Mouse (Mus musculus) megakaryocyte, embryonic 14.5 days (primary cell): ENCODE results near the gene Lrrc41. TPM values are rescaled to one million over a fixed set of nuclear protein-coding genes. Genes with fewer than 3 reads are reported as not detected.

Source experiments
- H3K27me3 ChIP-seq: replicated peaks from 2 replicates; pipeline ENCODE3; 2012; ENCODE audit warnings: inconsistent platforms
- H3K36me3 ChIP-seq: replicated peaks from 2 replicates; pipeline ENCODE3; 2012; ENCODE audit warnings: low read length, inconsistent platforms, mixed read lengths
- H3K4me1 ChIP-seq: 2 replicates; pipeline ENCODE4 v1.6.1; 2012; ENCODE audit warnings: inconsistent platforms
- H3K4me3 ChIP-seq: replicated peaks from 2 replicates; pipeline ENCODE3; 2012; ENCODE audit warnings: moderate library complexity, mild to moderate bottlenecking, inconsistent platforms
- H3K9me3 ChIP-seq: 2 replicates; pipeline ENCODE4 v1.6.1; 2012; ENCODE audit warnings: inconsistent platforms
- FLI1 ChIP-seq: IDR thresholded peaks from 2 replicates; pipeline ENCODE4 v1.6.1; 2012; ENCODE audit warnings: low read length, inconsistent platforms, mixed read lengths
- GATA1 ChIP-seq: IDR thresholded peaks from 3 replicates; pipeline ENCODE4 v1.6.1; 2012; ENCODE audit warnings: mixed read lengths, low read length, inconsistent platforms, borderline replicate concordance
- polyA plus RNA-seq: library from polyadenylated mRNA; stranded (reverse); fragments of >175 nt; gene quantifications from 2 replicates; pipeline ENCODE4 v1.2.3, GENCODE M21; 2012; ENCODE audit warnings: low replicate concordance; ENCODE audit not compliant: insufficient read depth

Gene Lrrc41
- polyA plus RNA-seq, 1 experiment = 13.4 TPM

DNA sequence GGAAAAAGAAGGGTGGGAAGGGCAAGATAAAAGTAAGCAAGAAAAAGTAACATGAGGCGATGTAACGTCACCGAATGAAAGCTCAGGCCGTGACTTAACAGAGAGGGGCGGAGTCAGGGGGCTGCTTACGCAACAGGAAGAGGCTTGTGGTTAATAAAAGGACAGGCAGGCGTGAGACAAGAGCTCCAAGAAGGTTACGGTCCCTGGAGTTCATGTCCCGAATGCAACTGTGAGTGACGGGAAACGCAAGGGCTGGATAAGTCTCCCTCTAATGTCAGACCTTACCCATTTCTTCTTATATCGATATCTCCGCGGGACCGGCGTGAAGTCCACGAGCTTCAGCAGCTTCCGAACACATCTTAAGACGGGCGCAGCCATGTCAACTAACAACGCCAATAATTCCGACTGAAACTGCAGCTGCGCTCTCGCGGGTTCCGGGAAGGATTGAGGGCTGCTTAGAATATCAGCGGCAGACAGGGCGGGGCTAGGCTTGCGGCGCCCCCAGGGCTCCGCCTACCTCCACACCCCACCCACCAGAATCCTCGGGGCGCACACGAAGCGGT lies 21.6 kb upstream of the Lrrc41 start, which contains the start of gene Nsun4:
Gene Nsun4 (minus strand): TSS at position 478 of the 563 bp plus-strand sequence.
- no peaks in the 10 kb centered on the region for H3K27me3 ChIP-seq
- peak within 1 kb of the TSS; percentile 94 for H3K4me3 ChIP-seq
- peaks cover 27% of the 10 kb centered on the region for H3K36me3 ChIP-seq
- H3K4me1 ChIP-seq = peaks cover 37% of the 10 kb centered on the region
- TF ChIP-seq FLI1 (no peak), GATA1 (no peak)
- H3K9me3 ChIP-seq = no peaks in the 10 kb centered on the region

- no peaks in the 10 kb centered on the region for H3K36me3 ChIP-seq
- H3K4me1 ChIP-seq = peaks cover 15% of the 10 kb centered on the region
- no peaks in the 10 kb centered on the region for H3K27me3 ChIP-seq
- no peak overlapping the region for H3K4me3 ChIP-seq
- no peak for TF ChIP-seq FLI1
- H3K9me3 ChIP-seq = no peaks in the 10 kb centered on the region
Measured at GRCm38 (mm10) chr4:116057559-116057958, 17.5 kb upstream of the Lrrc41 start.

DNA sequence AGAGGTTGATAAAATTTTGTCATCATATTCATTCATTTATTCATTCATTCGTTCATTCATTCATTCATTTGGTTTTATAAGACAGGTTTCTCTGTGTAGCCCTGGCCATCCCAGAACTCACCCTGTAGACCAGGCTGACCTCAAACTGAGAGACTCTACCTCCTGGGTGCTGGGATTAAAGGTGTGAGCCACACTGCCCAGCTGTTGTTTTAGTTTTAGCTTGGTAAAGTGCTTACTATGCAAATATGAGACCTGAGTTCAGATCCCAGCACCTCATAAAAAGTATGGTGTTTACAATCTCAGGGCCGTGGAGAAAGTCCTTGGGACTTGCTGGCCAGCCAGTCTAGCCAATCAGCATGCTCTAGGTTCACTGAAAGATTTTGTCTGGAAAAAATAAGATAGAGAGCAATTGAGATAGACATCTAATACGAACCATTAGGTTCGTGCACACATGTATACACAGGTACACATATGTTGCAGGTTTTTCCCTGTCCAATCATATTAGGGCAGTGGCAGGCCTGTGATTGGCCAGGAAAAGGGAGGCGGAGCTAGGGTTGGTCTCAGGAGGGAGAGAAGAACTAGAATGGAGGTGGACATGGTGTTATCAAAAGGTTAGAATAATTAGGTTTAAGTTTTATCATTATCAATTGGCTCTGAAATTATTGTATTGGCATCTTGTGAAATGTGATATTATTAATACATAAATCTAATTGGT lies 15.9 kb upstream of the Lrrc41 start:
- Histone ChIP-seq H3K4me3 (no peak overlapping the region), H3K36me3 (no peaks in the 10 kb centered on the region), H3K4me1 (peaks cover 7% of the 10 kb centered on the region), H3K9me3 (no peaks in the 10 kb centered on the region), H3K27me3 (no peaks in the 10 kb centered on the region)
- no peak for TF ChIP-seq FLI1
- no peak for TF ChIP-seq GATA1

- TF ChIP-seq GATA1 (no peak), FLI1 (no peak)
- Histone ChIP-seq H3K4me1 (peaks cover 3% of the 10 kb centered on the region; the same call in 1 of the 2 replicates), H3K27me3 (no peaks in the 10 kb centered on the region), H3K9me3 (no peaks in the 10 kb centered on the region), H3K36me3 (peaks cover 38% of the 10 kb centered on the region), H3K4me3 (no peak overlapping the region)
Measured at GRCm38 (mm10) chr4:116063855-116064254, 11.2 kb upstream of the Lrrc41 start.

- no peak overlapping the region for H3K4me3 ChIP-seq
- TF ChIP-seq GATA1 (no peak), FLI1 (no peak)
- H3K36me3 ChIP-seq = peaks cover 64% of the 10 kb centered on the region
- H3K4me1 ChIP-seq = peaks cover 22% of the 10 kb centered on the region
- no peaks in the 10 kb centered on the region for H3K9me3 ChIP-seq
- no peaks in the 10 kb centered on the region for H3K27me3 ChIP-seq
Measured at GRCm38 (mm10) chr4:116070116-116070515, 5.0 kb upstream of the Lrrc41 start.

- no peaks in the 10 kb centered on the region for H3K9me3 ChIP-seq
- H3K4me3 ChIP-seq = peak overlapping the region; percentile 64
- TF ChIP-seq GATA1 (no peak), FLI1 (no peak)
- H3K27me3 ChIP-seq = no peaks in the 10 kb centered on the region
- H3K36me3 ChIP-seq = peaks cover 37% of the 10 kb centered on the region
- H3K4me1 ChIP-seq = peaks cover 38% of the 10 kb centered on the region
Measured at GRCm38 (mm10) chr4:116073146-116073545, 1.9 kb upstream of the Lrrc41 start.

GRCm38 (mm10) chr4:116074145-116074675 lies 859 bp upstream of the Lrrc41 start:
- Histone ChIP-seq H3K27me3 (no peaks in the 10 kb centered on the region), H3K4me3 (peak overlapping the region; percentile 95), H3K36me3 (peaks cover 29% of the 10 kb centered on the region), H3K9me3 (no peaks in the 10 kb centered on the region), H3K4me1 (peaks cover 49% of the 10 kb centered on the region)
- no peak for TF ChIP-seq GATA1
- no peak for TF ChIP-seq FLI1

- Histone ChIP-seq H3K4me1 (peaks cover 54% of the 10 kb centered on the region), H3K36me3 (peaks cover 26% of the 10 kb centered on the region), H3K27me3 (no peaks in the 10 kb centered on the region), H3K9me3 (no peaks in the 10 kb centered on the region), H3K4me3 (peak overlapping the region; percentile 95)
- no peak for TF ChIP-seq GATA1
- TF ChIP-seq FLI1 = no peak
Measured at GRCm38 (mm10) chr4:116075631-116076368, 731 bp downstream of the Lrrc41 start.

GRCm38 (mm10) chr4:116076369-116077231 lies 1.5 kb downstream of the Lrrc41 start:
- TF ChIP-seq GATA1 (no peak), FLI1 (no peak)
- peaks cover 28% of the 10 kb centered on the region for H3K36me3 ChIP-seq
- H3K4me1 ChIP-seq = peaks cover 54% of the 10 kb centered on the region
- H3K9me3 ChIP-seq = no peaks in the 10 kb centered on the region
- peak overlapping the region; percentile 95 for H3K4me3 ChIP-seq
- H3K27me3 ChIP-seq = no peaks in the 10 kb centered on the region
